Mouse (Mus musculus) spleen, adult 18-20 months (tissue): ENCODE data around the gene Gm3618.
A peak's percentile ranks its signal among the peaks of the same experiment; 100 is the strongest.
"Not testable (repeated sequence)": the region's sequence is repeated elsewhere in the genome, so short reads cannot be mapped to it uniquely, and the experiment has no call there.

Source experiments
- DNase-seq, 2 experiments: peaks; one replicate each; pipeline ENCODE4 v3.0.0; 2022; ENCODE audit warnings: mixed read lengths in 2 of 2

The Gm3618 gene

GRCm38 (mm10) chr14:6343578-6343977, at the start of gene Gm3618:
Gm3618 (minus strand) TSS chr14:6343678.
- DNase-seq: not testable (repeated sequence)

- DNase-seq: not testable (repeated sequence)
Measured at GRCm38 (mm10) chr14:6390219-6390618, 46.7 kb upstream of the Gm3618 start, which contains the start of gene Gm16440. Gm16440 (minus strand) TSS chr14:6390319.

GRCm38 (mm10) chr14:6304743-6305142, 38.7 kb downstream of the Gm3618 start, which contains the start of gene Gm21103:
Gm21103 (minus strand) TSS chr14:6304843.
- not testable (repeated sequence) for DNase-seq

- DNase-seq: peak; percentile 2 to 4
Measured at GRCm38 (mm10) chr14:6286931-6287715, 56.4 kb downstream of the Gm3618 start, which contains the start of gene Gm3411. Gm3411 (minus strand) TSS chr14:6287250.
